Mouse (Mus musculus): ENCODE measurements around the gene Timmdc1. TPM values are rescaled to one million over a fixed set of nuclear protein-coding genes. Genes with fewer than 3 reads are reported as not detected.

Gene Timmdc1
- polyA plus RNA-seq, 1 experiment from 2014 or later: 11.8 TPM

- Histone ChIP-seq H3K4me1 (replicated peaks; ENCODE audit: control insufficient read depth, insufficient read depth, low read length) (no peaks in the 10 kb centered on the region), H3K36me3 (ENCODE audit: control insufficient read depth, insufficient read depth) (no peaks in the 10 kb centered on the region), H3K9me3 (ENCODE audit: control insufficient read depth) (no peaks in the 10 kb centered on the region), H3K27ac (ENCODE audit: low read depth, low read length) (no peak overlapping the region), H3K4me3 (ENCODE audit: low read depth, low read length) (no peak overlapping the region), H3K4me2 (replicated peaks; ENCODE audit: low read depth) (no peak overlapping the region), H3K27me3 (replicated peaks; ENCODE audit: control insufficient read depth, insufficient read depth, low read length) (no peaks in the 10 kb centered on the region), H3K9ac (ENCODE audit: low read depth, low read length) (no peak overlapping the region)
- no peak for TF ChIP-seq CTCF (IDR thresholded peaks at IDR 0.05; ENCODE audit: low read depth)
- WGBS: 89% methylated on average over 5 of the region's 5 CpGs
- ATAC-seq: no peak
Measured at GRCm38 (mm10) chr16:38463305-38463704, 59.2 kb downstream of the Timmdc1 start.

GRCm38 (mm10) chr16:38462161-38462560 is 60.3 kb downstream of the Timmdc1 start:
- H3K4me2 ChIP-seq (replicated peaks; ENCODE audit: low read depth): no peak overlapping the region
- H3K4me3 ChIP-seq (ENCODE audit: low read depth, low read length): no peak overlapping the region
- no peaks in the 10 kb centered on the region for H3K9me3 ChIP-seq (ENCODE audit: control insufficient read depth)
- no peak overlapping the region for H3K9ac ChIP-seq (ENCODE audit: low read depth, low read length)
- no peak for TF ChIP-seq CTCF (IDR thresholded peaks at IDR 0.05; ENCODE audit: low read depth)
- H3K27ac ChIP-seq (ENCODE audit: low read depth, low read length): no peak overlapping the region
- no peaks in the 10 kb centered on the region for H3K36me3 ChIP-seq (ENCODE audit: control insufficient read depth, insufficient read depth)
- 84% methylated on average over 7 of the region's 7 CpGs for WGBS
- H3K4me1 ChIP-seq (replicated peaks; ENCODE audit: control insufficient read depth, insufficient read depth, low read length): no peaks in the 10 kb centered on the region
- no peak for ATAC-seq
- no peaks in the 10 kb centered on the region for H3K27me3 ChIP-seq (replicated peaks; ENCODE audit: control insufficient read depth, insufficient read depth, low read length)

- Histone ChIP-seq H3K4me3 (ENCODE audit: low read depth, low read length) (no peak overlapping the region), H3K9ac (ENCODE audit: low read depth, low read length) (no peak overlapping the region)
- 85% methylated on average over 8 of the region's 8 CpGs for WGBS
Measured at GRCm38 (mm10) chr16:38461749-38462148, 60.7 kb downstream of the Timmdc1 start.

GRCm38 (mm10) chr16:38459990-38460389 is 62.5 kb downstream of the Timmdc1 start:
- Histone ChIP-seq H3K27ac (ENCODE audit: low read depth, low read length) (no peak overlapping the region), H3K4me1 (replicated peaks; ENCODE audit: control insufficient read depth, insufficient read depth, low read length) (no peaks in the 10 kb centered on the region), H3K36me3 (ENCODE audit: control insufficient read depth, insufficient read depth) (no peaks in the 10 kb centered on the region), H3K4me3 (ENCODE audit: low read depth, low read length) (no peak overlapping the region), H3K4me2 (replicated peaks; ENCODE audit: low read depth) (no peak overlapping the region), H3K9ac (ENCODE audit: low read depth, low read length) (no peak overlapping the region), H3K27me3 (replicated peaks; ENCODE audit: control insufficient read depth, insufficient read depth, low read length) (no peaks in the 10 kb centered on the region), H3K9me3 (ENCODE audit: control insufficient read depth) (no peaks in the 10 kb centered on the region)
- WGBS: 90% methylated on average over 4 of the region's 4 CpGs
- ATAC-seq: no peak
- TF ChIP-seq CTCF (IDR thresholded peaks at IDR 0.05; ENCODE audit: low read depth): no peak

More at GRCm38 (mm10) chr16:38461749-38462148, 60.7 kb downstream of the Timmdc1 start:
- no peaks in the 10 kb centered on the region for H3K36me3 ChIP-seq (ENCODE audit: control insufficient read depth, insufficient read depth)
- no peaks in the 10 kb centered on the region for H3K9me3 ChIP-seq (ENCODE audit: control insufficient read depth)
- ATAC-seq: no peak
- no peak overlapping the region for H3K27ac ChIP-seq (ENCODE audit: low read depth, low read length)
- TF ChIP-seq CTCF (IDR thresholded peaks at IDR 0.05; ENCODE audit: low read depth): no peak
- no peak overlapping the region for H3K4me2 ChIP-seq (replicated peaks; ENCODE audit: low read depth)
- no peaks in the 10 kb centered on the region for H3K4me1 ChIP-seq (replicated peaks; ENCODE audit: control insufficient read depth, insufficient read depth, low read length)
- H3K27me3 ChIP-seq (replicated peaks; ENCODE audit: control insufficient read depth, insufficient read depth, low read length): no peaks in the 10 kb centered on the region

GRCm38 (mm10) chr16:38458600-38459280 is 63.7 kb downstream of the Timmdc1 start:
- no peak for TF ChIP-seq CTCF (IDR thresholded peaks at IDR 0.05; ENCODE audit: low read depth)
- H3K36me3 ChIP-seq (ENCODE audit: control insufficient read depth, insufficient read depth): no peaks in the 10 kb centered on the region
- WGBS: 52% methylated on average over 6 of the region's 6 CpGs
- no peak overlapping the region for H3K27ac ChIP-seq (ENCODE audit: low read depth, low read length)
- no peaks in the 10 kb centered on the region for H3K27me3 ChIP-seq (replicated peaks; ENCODE audit: control insufficient read depth, insufficient read depth, low read length)
- H3K9ac ChIP-seq (ENCODE audit: low read depth, low read length): no peak overlapping the region
- no peak overlapping the region for H3K4me2 ChIP-seq (replicated peaks; ENCODE audit: low read depth)
- no peaks in the 10 kb centered on the region for H3K4me1 ChIP-seq (replicated peaks; ENCODE audit: control insufficient read depth, insufficient read depth, low read length)
- ATAC-seq: peak; percentile 77; the same call in 1 of the 2 replicates
- H3K9me3 ChIP-seq (ENCODE audit: control insufficient read depth): no peaks in the 10 kb centered on the region
- no peak overlapping the region for H3K4me3 ChIP-seq (ENCODE audit: low read depth, low read length)

- no peak overlapping the region for H3K27ac ChIP-seq (ENCODE audit: low read depth, low read length)
- H3K4me1 ChIP-seq (replicated peaks; ENCODE audit: control insufficient read depth, insufficient read depth, low read length): no peaks in the 10 kb centered on the region; the same call in 1 of the 2 replicates
- WGBS: 57% methylated on average over 11 of the region's 11 CpGs
- no peaks in the 10 kb centered on the region for H3K27me3 ChIP-seq (replicated peaks; ENCODE audit: control insufficient read depth, insufficient read depth, low read length)
- no peaks in the 10 kb centered on the region for H3K36me3 ChIP-seq (ENCODE audit: control insufficient read depth, insufficient read depth)
- H3K9me3 ChIP-seq (ENCODE audit: control insufficient read depth): no peaks in the 10 kb centered on the region
- ATAC-seq: no peak
- no peak overlapping the region for H3K9ac ChIP-seq (ENCODE audit: low read depth, low read length)
- TF ChIP-seq CTCF (IDR thresholded peaks at IDR 0.05; ENCODE audit: low read depth): no peak
- no peak overlapping the region for H3K4me3 ChIP-seq (ENCODE audit: low read depth, low read length)
- no peak overlapping the region for H3K4me2 ChIP-seq (replicated peaks; ENCODE audit: low read depth)
Measured at GRCm38 (mm10) chr16:38456812-38457567, 65.5 kb downstream of the Timmdc1 start.
